Mouse (Mus musculus) liver, adult 2 months (tissue): Measurements from ENCODE around the gene Rabif.

Source experiments
- CTCF ChIP-seq: fragments of 200-500 bp; IDR thresholded peaks from 2 replicates; pipeline ENCODE4 v1.5.1; 2011; ENCODE audit warnings: low read depth, low read length, control low read depth
- POLR2A ChIP-seq: fragments of 200-500 bp; IDR thresholded peaks from 2 replicates; pipeline ENCODE4 v1.6.1; 2011; ENCODE audit warnings: low read length, control low read depth; ENCODE audit not compliant: insufficient read depth; ENCODE audit errors: extremely low read depth

- TF ChIP-seq POLR2A, result no peak
- no peak for TF ChIP-seq CTCF
Measured at GRCm38 (mm10) chr1:134490903-134491801, 3.3 kb upstream of the Rabif start.
